Mouse (Mus musculus) MEL (cell line): ENCODE measurements at regions not wholly inside any gene's neighbourhood (a gene's known extent, or its start where the extent isn't known, plus 50 kb on each side); places are given as distances from the start of the nearest gene placed in this dataset.

Source experiments
- CTCF ChIP-seq, 3 experiments: IDR thresholded peaks in 2 of 3; conservative IDR thresholded peaks in 1 of 3; 2 replicates each; pipeline ENCODE4 v1.5.1; 2011 to 2012; ENCODE audit warnings: low read length in 3 of 3, low read depth in 2 of 3, mild to moderate bottlenecking in 2 of 3, improper control_type of control experiment in 1 of 3, inconsistent platforms in 1 of 3, mixed read lengths in 1 of 3, moderate library complexity in 1 of 3; ENCODE audit not compliant: control insufficient read depth in 1 of 3, insufficient read depth in 1 of 3, poor library complexity in 1 of 3, severe bottlenecking in 1 of 3
- EP300 ChIP-seq, 2 experiments: IDR thresholded peaks; 2 replicates each; pipeline ENCODE4 v1.6.1; 2011; ENCODE audit warnings: improper control_type of control experiment in 2 of 2, low read length in 2 of 2, low read depth in 1 of 2, mild to moderate bottlenecking in 1 of 2
- ETS1 ChIP-seq: IDR thresholded peaks from 2 replicates; pipeline ENCODE4 v1.6.1; 2012; ENCODE audit warnings: low read depth, mild to moderate bottlenecking, inconsistent platforms, low read length, improper control_type of control experiment, moderate library complexity
- JUND ChIP-seq: IDR thresholded peaks from 2 replicates; pipeline ENCODE4 v1.6.1; 2011; ENCODE audit warnings: low read depth, mild to moderate bottlenecking, improper control_type of control experiment, low read length
- NELFE ChIP-seq: IDR thresholded peaks from 2 replicates; pipeline ENCODE4 v1.6.1; 2011; ENCODE audit warnings: low read depth, low read length, improper control_type of control experiment
- POLR2A ChIP-seq, 2 experiments: IDR thresholded peaks; 2 replicates each; pipeline ENCODE4 v1.6.1; 2011 to 2012; ENCODE audit warnings: low read length in 2 of 2, mild to moderate bottlenecking in 2 of 2, control low read depth in 1 of 2, improper control_type of control experiment in 1 of 2, low read depth in 1 of 2, moderate library complexity in 1 of 2; ENCODE audit not compliant: control insufficient read depth in 1 of 2, insufficient read depth in 1 of 2, poor library complexity in 1 of 2
- POLR2AphosphoS5 ChIP-seq: IDR thresholded peaks from 2 replicates; pipeline ENCODE4 v1.6.1; 2012; ENCODE audit warnings: low read depth, borderline replicate concordance, mild to moderate bottlenecking, inconsistent platforms, low read length, moderate library complexity, mixed read lengths
- RAD21 ChIP-seq: IDR thresholded peaks from 2 replicates; pipeline ENCODE4 v1.6.1; 2011; ENCODE audit warnings: mild to moderate bottlenecking, low read depth, low read length, improper control_type of control experiment
- TBP ChIP-seq: IDR thresholded peaks from 2 replicates; pipeline ENCODE4 v1.8.0; 2011; ENCODE audit warnings: low read depth, low read length, improper control_type of control experiment
- TCF12 ChIP-seq: IDR thresholded peaks from 2 replicates; pipeline ENCODE4 v1.6.1; 2014; ENCODE audit warnings: low read depth, mild to moderate bottlenecking, inconsistent platforms, low read length, improper control_type of control experiment, moderate library complexity
- UBTF ChIP-seq: IDR thresholded peaks from 2 replicates; pipeline ENCODE4 v1.6.1; 2012; ENCODE audit warnings: low read depth, mild to moderate bottlenecking, inconsistent platforms, low read length, improper control_type of control experiment, moderate library complexity, borderline replicate concordance; ENCODE audit not compliant: insufficient read depth
- ZC3H11A ChIP-seq: IDR thresholded peaks from 2 replicates; pipeline ENCODE4 v1.6.1; 2012; ENCODE audit warnings: low read depth, mild to moderate bottlenecking, inconsistent platforms, low read length, improper control_type of control experiment
- ZKSCAN1 ChIP-seq: IDR thresholded peaks from 2 replicates; pipeline ENCODE4 v1.6.1; 2012; ENCODE audit warnings: low read depth, mild to moderate bottlenecking, inconsistent platforms, low read length, improper control_type of control experiment, moderate library complexity

- TF ChIP-seq POLR2A (IDR thresholded peaks at IDR 0.05; ENCODE audit: control insufficient read depth in 1 of 2, insufficient read depth in 1 of 2, low read depth in 1 of 2, low read length in 2 of 2, poor library complexity in 1 of 2) (no peak), TBP (no peak), CTCF (IDR thresholded peaks at IDR 0.05 in 2 of 3, conservative IDR thresholded peaks at IDR 0.05 in 1 of 3; ENCODE audit: control insufficient read depth in 1 of 3, insufficient read depth in 1 of 3, low read depth in 2 of 3, low read length in 3 of 3, poor library complexity in 1 of 3, severe bottlenecking in 1 of 3) (no peak), EP300 (IDR thresholded peaks at IDR 0.05; ENCODE audit: low read depth in 1 of 2, low read length in 2 of 2) (no peak), ZKSCAN1 (no peak), JUND (no peak), RAD21 (no peak), ETS1 (no peak), UBTF (no peak), POLR2AphosphoS5 (no peak), TCF12 (no peak), NELFE (no peak), ZC3H11A (no peak)
Measured at GRCm38 (mm10) chr11:65386291-65387061, 116.7 kb upstream of the Myocd start.
